34 mouse cellular contexts compared by ENCODE assay signal in the genomic region with DNA sequence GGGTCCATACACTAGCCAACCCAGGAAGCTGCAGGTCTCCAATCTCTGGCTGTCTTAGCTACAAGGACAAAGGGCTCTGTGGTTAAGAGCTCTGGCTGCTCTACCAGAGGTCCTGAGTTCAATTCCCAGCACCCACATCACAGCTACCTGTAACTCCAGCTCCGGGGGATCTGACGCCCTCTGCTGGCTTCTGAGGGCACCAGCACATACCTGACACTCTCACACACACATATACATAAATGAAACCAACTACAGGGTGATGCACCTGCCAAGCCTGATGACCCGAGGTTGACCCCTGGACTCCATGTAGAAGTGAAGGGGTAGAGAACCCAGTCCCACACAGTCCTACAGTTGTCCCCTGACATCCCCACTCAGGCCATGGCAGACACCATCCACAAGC. TPM values are rescaled to one million over a fixed set of nuclear protein-coding genes. Genes with fewer than 3 reads are reported as not detected.
A peak's percentile ranks its signal among the peaks of the same experiment; 100 is the strongest.
DNase-seq lines count a peak whose midpoint lies in the region; ATAC-seq and TF ChIP-seq lines count a peak whose summit lies in the region.
"Had no signal": no experiment of that assay in that cellular context is flagged by ENCODE, and none has a peak within 500 bp of the region (broad histone marks: within the 10 kb centered on the region; RNA-seq: fewer than 3 reads in every experiment).

No protein-coding gene starts in this region.

- DNase-seq in liver, postnatal 0 days: peak; percentile 14
- DNase-seq in MEL (ENCODE audit: low read depth, low spot score): no peak
- DNase-seq in adrenal gland, postnatal 4 days (ENCODE audit: low spot score in 2 of 2): no peak
- no peak for DNase-seq in hindbrain, embryonic 11.5 days (ENCODE audit: low spot score)
- DNase-seq: adrenal gland, adult 2 months; adrenal gland, postnatal 14 days; B cell, adult 2 months; cerebellum, adult 11-12 months; cerebellum, adult 8-10 months; cerebellum, postnatal 10 days; cerebellum, postnatal 36 days; embryo, embryonic 11 days; gastrocnemius, postnatal 25 days; heart, adult 18-20 months; heart, postnatal 14 days; kidney, adult 11 months had no signal

- H3K4me1 ChIP-seq in intestine, postnatal 0 days (replicated peaks; ENCODE audit: control insufficient read depth, insufficient read depth, low read length): no peaks in the 10 kb centered on the region
- H3K4me1 ChIP-seq in intestine, embryonic 15.5 days (replicated peaks): peaks cover 5% of the 10 kb centered on the region
- H3K4me1 ChIP-seq in liver, postnatal 0 days (ENCODE audit: insufficient read depth): peaks cover 8% of the 10 kb centered on the region
- peaks cover 29% of the 10 kb centered on the region for H3K4me1 ChIP-seq in liver, embryonic 12.5 days
- H3K4me1 ChIP-seq in MEL (ENCODE audit: control insufficient read depth in 1 of 2, insufficient read depth in 2 of 2, low read length in 2 of 2): no peaks in the 10 kb centered on the region
- no peaks in the 10 kb centered on the region for H3K4me1 ChIP-seq in hindbrain, embryonic 11.5 days (replicated peaks; ENCODE audit: control insufficient read depth, insufficient read depth, low read length)

- TF ChIP-seq POLR2A in MEL (IDR thresholded peaks at IDR 0.05; ENCODE audit: control insufficient read depth in 1 of 2, insufficient read depth in 1 of 2, low read depth in 1 of 2, low read length in 2 of 2, poor library complexity in 1 of 2): no peak

- H3K4me2 ChIP-seq in intestine, postnatal 0 days (replicated peaks; ENCODE audit: low read depth): no peak overlapping the region
- H3K4me2 ChIP-seq in intestine, embryonic 15.5 days (replicated peaks): no peak overlapping the region
- H3K4me2 ChIP-seq in liver, postnatal 0 days (ENCODE audit: low read depth, low read length): no peak overlapping the region
- no peak overlapping the region for H3K4me2 ChIP-seq in liver, embryonic 12.5 days
- H3K4me2 ChIP-seq in hindbrain, embryonic 11.5 days (replicated peaks; ENCODE audit: low read depth, low read length): no peak overlapping the region
- H3K4me2 ChIP-seq: embryonic facial prominence, embryonic 13.5 days; forebrain, embryonic 12.5 days; forebrain, embryonic 15.5 days; heart, embryonic 13.5 days; hindbrain, embryonic 14.5 days had no signal

- H3K9ac ChIP-seq in intestine, postnatal 0 days (ENCODE audit: low read depth, low read length): no peak overlapping the region
- H3K9ac ChIP-seq in intestine, embryonic 15.5 days: no peak overlapping the region
- no peak overlapping the region for H3K9ac ChIP-seq in liver, postnatal 0 days (replicated peaks)
- no peak overlapping the region for H3K9ac ChIP-seq in liver, embryonic 12.5 days
- no peak overlapping the region for H3K9ac ChIP-seq in MEL (ENCODE audit: control insufficient read depth, low read depth, low read length, poor library complexity, severe bottlenecking)
- no peak overlapping the region for H3K9ac ChIP-seq in hindbrain, embryonic 11.5 days (ENCODE audit: low read depth, low read length)
- H3K9ac ChIP-seq: embryonic facial prominence, embryonic 13.5 days; forebrain, embryonic 12.5 days; forebrain, embryonic 15.5 days; heart, embryonic 13.5 days; hindbrain, embryonic 14.5 days had no signal

- no peak overlapping the region for H3K4me3 ChIP-seq in intestine, postnatal 0 days (ENCODE audit: low read depth, low read length)
- no peak overlapping the region for H3K4me3 ChIP-seq in intestine, embryonic 15.5 days (replicated peaks)
- no peak overlapping the region for H3K4me3 ChIP-seq in liver, postnatal 0 days (ENCODE audit: low read depth, low read length)
- H3K4me3 ChIP-seq in liver, embryonic 12.5 days: no peak overlapping the region
- no peak overlapping the region for H3K4me3 ChIP-seq in MEL (ENCODE audit: control insufficient read depth in 1 of 2, insufficient read depth in 1 of 2, low read depth in 2 of 2, low read length in 2 of 2)
- H3K4me3 ChIP-seq in hindbrain, embryonic 11.5 days (ENCODE audit: low read depth, low read length): no peak overlapping the region
- H3K4me3 ChIP-seq: embryonic facial prominence, embryonic 10.5 days; embryonic facial prominence, embryonic 13.5 days; erythroblast, embryonic 14.5 days; forebrain, embryonic 12.5 days; forebrain, embryonic 15.5 days; heart, embryonic 13.5 days had no signal

- no peaks in the 10 kb centered on the region for H3K27me3 ChIP-seq in intestine, postnatal 0 days (replicated peaks; ENCODE audit: control insufficient read depth, insufficient read depth, low read length)
- no peaks in the 10 kb centered on the region for H3K27me3 ChIP-seq in intestine, embryonic 15.5 days (replicated peaks)
- no peaks in the 10 kb centered on the region for H3K27me3 ChIP-seq in liver, postnatal 0 days (ENCODE audit: insufficient read depth, low read length)
- no peaks in the 10 kb centered on the region for H3K27me3 ChIP-seq in liver, embryonic 12.5 days (replicated peaks)
- no peaks in the 10 kb centered on the region for H3K27me3 ChIP-seq in MEL (ENCODE audit: control insufficient read depth in 1 of 2, insufficient read depth in 2 of 2, low read length in 2 of 2)
- H3K27me3 ChIP-seq in hindbrain, embryonic 11.5 days (ENCODE audit: control insufficient read depth, insufficient read depth, low read length): no peaks in the 10 kb centered on the region
- H3K27me3 ChIP-seq: CH12.LX; embryonic facial prominence, embryonic 13.5 days; forebrain, embryonic 12.5 days; forebrain, embryonic 15.5 days; heart, embryonic 13.5 days had no signal

- no peak for TF ChIP-seq EP300 in liver, postnatal 0 days (IDR thresholded peaks at IDR 0.05; ENCODE audit: low read depth)
- no peak for TF ChIP-seq EP300 in MEL (IDR thresholded peaks at IDR 0.05; ENCODE audit: low read depth in 1 of 2, low read length in 2 of 2)

- TF ChIP-seq CTCF in intestine, postnatal 0 days (IDR thresholded peaks at IDR 0.05; ENCODE audit: low read depth): peak; percentile 36; the same call in 1 of the 2 replicates
- TF ChIP-seq CTCF in liver, postnatal 0 days (IDR thresholded peaks at IDR 0.05; ENCODE audit: low read depth): peak; percentile 22; the same call in 1 of the 2 replicates
- peak; percentile 23 to 49 (median 34); a peak in 5 of 6 replicates for TF ChIP-seq CTCF in MEL (IDR thresholded peaks at IDR 0.05 in 2 of 3, conservative IDR thresholded peaks at IDR 0.05 in 1 of 3; ENCODE audit: control insufficient read depth in 1 of 3, insufficient read depth in 1 of 3, low read depth in 2 of 3, low read length in 3 of 3, poor library complexity in 1 of 3, severe bottlenecking in 1 of 3)

- no peak overlapping the region for H3K27ac ChIP-seq in intestine, postnatal 0 days (ENCODE audit: low read depth, low read length)
- no peak overlapping the region for H3K27ac ChIP-seq in intestine, embryonic 15.5 days
- no peak overlapping the region for H3K27ac ChIP-seq in liver, postnatal 0 days (ENCODE audit: low read depth)
- no peak overlapping the region for H3K27ac ChIP-seq in liver, embryonic 12.5 days
- H3K27ac ChIP-seq in MEL (ENCODE audit: control insufficient read depth, low read depth, low read length): no peak overlapping the region
- no peak overlapping the region for H3K27ac ChIP-seq in hindbrain, embryonic 11.5 days (ENCODE audit: low read depth, low read length)
- H3K27ac ChIP-seq: embryonic facial prominence, embryonic 10.5 days; embryonic facial prominence, embryonic 13.5 days; forebrain, embryonic 12.5 days; forebrain, embryonic 15.5 days; heart, embryonic 13.5 days; hindbrain, embryonic 14.5 days; hindbrain, postnatal 0 days had no signal

- TF ChIP-seq RAD21 in MEL (IDR thresholded peaks at IDR 0.05; ENCODE audit: low read depth, low read length): no peak

- H3K9me3 ChIP-seq in intestine, postnatal 0 days (ENCODE audit: control insufficient read depth): no peaks in the 10 kb centered on the region
- H3K9me3 ChIP-seq in intestine, embryonic 15.5 days: no peaks in the 10 kb centered on the region
- no peaks in the 10 kb centered on the region for H3K9me3 ChIP-seq in liver, postnatal 0 days (ENCODE audit: low read length)
- no peaks in the 10 kb centered on the region for H3K9me3 ChIP-seq in liver, embryonic 12.5 days (replicated peaks)
- no peaks in the 10 kb centered on the region for H3K9me3 ChIP-seq in MEL (replicated peaks; ENCODE audit: insufficient read depth, low read length)
- H3K9me3 ChIP-seq in hindbrain, embryonic 11.5 days (ENCODE audit: control insufficient read depth, low read length): no peaks in the 10 kb centered on the region
- H3K9me3 ChIP-seq: embryonic facial prominence, embryonic 13.5 days; forebrain, embryonic 12.5 days; forebrain, embryonic 15.5 days; heart, embryonic 13.5 days had no signal

- 92% methylated on average over 3 of the region's 3 CpGs for WGBS in intestine, postnatal 0 days
- 93% methylated on average over 3 of the region's 3 CpGs for WGBS in intestine, embryonic 15.5 days
- 83% methylated on average over 3 of the region's 3 CpGs for WGBS in liver, postnatal 0 days (ENCODE audit: insufficient replicate concordance)
- WGBS in liver, embryonic 12.5 days (ENCODE audit: insufficient replicate concordance): 71% methylated on average over 3 of the region's 3 CpGs
- 86% methylated on average over 3 of the region's 3 CpGs for WGBS in hindbrain, embryonic 11.5 days

- peaks cover 4% of the 10 kb centered on the region; the same call in 1 of the 2 replicates for H3K79me2 ChIP-seq in MEL (ENCODE audit: control insufficient read depth, insufficient read depth, low read length, poor library complexity)

- ATAC-seq in intestine, postnatal 0 days: no peak
- no peak for ATAC-seq in intestine, embryonic 15.5 days
- ATAC-seq in liver, postnatal 0 days: no peak
- ATAC-seq in liver, embryonic 12.5 days: no peak
- no peak for ATAC-seq in hindbrain, embryonic 11.5 days (ENCODE audit: low FRiP score)
- ATAC-seq: forebrain, embryonic 15.5 days; hindbrain, postnatal 0 days; inflammation-experienced regulatory T-cells, adult 6 months had no signal

- H3K36me3 ChIP-seq in intestine, postnatal 0 days (ENCODE audit: control insufficient read depth, insufficient read depth): peaks cover 36% of the 10 kb centered on the region
- peaks cover 18% of the 10 kb centered on the region; the same call in 1 of the 2 replicates for H3K36me3 ChIP-seq in intestine, embryonic 15.5 days
- peaks cover 11% of the 10 kb centered on the region; the same call in 1 of the 2 replicates for H3K36me3 ChIP-seq in liver, postnatal 0 days (replicated peaks; ENCODE audit: insufficient read depth, low read length)
- peaks cover 46% of the 10 kb centered on the region for H3K36me3 ChIP-seq in liver, embryonic 12.5 days
- no peaks in the 10 kb centered on the region for H3K36me3 ChIP-seq in MEL (ENCODE audit: control insufficient read depth in 1 of 2, insufficient read depth in 2 of 2, low read length in 2 of 2)
- no peaks in the 10 kb centered on the region for H3K36me3 ChIP-seq in hindbrain, embryonic 11.5 days (ENCODE audit: control insufficient read depth, insufficient read depth, low read length)
- H3K36me3 ChIP-seq: forebrain, embryonic 15.5 days had no signal

RNA-seq across cellular contexts. Expression of gene Acads, which starts 2.7 kb away (rescaled TPM):
- 100 and 113 TPM in 2 replicates for polyA plus RNA-seq in intestine, postnatal 0 days (2015; fragmentation: Nextera tagmentation; extraction: Ambion mirVana)
- polyA plus RNA-seq in intestine, embryonic 15.5 days (2015; fragmentation: Nextera tagmentation; extraction: Ambion mirVana): 119 and 122 TPM in 2 replicates
- polyA plus RNA-seq in liver, postnatal 0 days (2015; fragmentation: Nextera tagmentation; extraction: Ambion mirVana): 87.9 and 93.4 TPM in 2 replicates
- 43.9 and 51.1 TPM in 2 replicates for polyA plus RNA-seq in liver, embryonic 12.5 days (2016; fragmentation: Nextera tagmentation; extraction: Ambion mirVana)
- total RNA-seq in MEL (2012; rRNA removed): 31.9 and 35.0 TPM in 2 replicates
- polyA plus RNA-seq in MEL (2012; ENCODE audit: insufficient read depth in 1 of 2, insufficient read length in 2 of 2, low read depth in 1 of 2, low replicate concordance in 2 of 2, missing spikeins in 1 of 2): 10 to 100 TPM in 1 of 2 experiments, not detected in 1; 56.5 TPM
- 100 to 1,000 TPM; 166 to 191 TPM for total RNA-seq in adrenal gland, postnatal 4 days (2021)
- 22.9 and 30.8 TPM in 2 replicates for polyA plus RNA-seq in hindbrain, embryonic 11.5 days (2014; fragmentation: Nextera tagmentation; extraction: Ambion mirVana)

RNA-seq across cellular contexts. Expression of gene Gm10401, which starts 18.3 kb away (rescaled TPM):
- polyA plus RNA-seq in intestine, postnatal 0 days (2015; fragmentation: Nextera tagmentation; extraction: Ambion mirVana): 13.8 and 17.0 TPM in 2 replicates
- 24.9 and 30.2 TPM in 2 replicates for polyA plus RNA-seq in intestine, embryonic 15.5 days (2015; fragmentation: Nextera tagmentation; extraction: Ambion mirVana)
- 6.0 and 6.6 TPM in 2 replicates for polyA plus RNA-seq in liver, postnatal 0 days (2015; fragmentation: Nextera tagmentation; extraction: Ambion mirVana)
- 12.2 and 15.1 TPM in 2 replicates for polyA plus RNA-seq in liver, embryonic 12.5 days (2016; fragmentation: Nextera tagmentation; extraction: Ambion mirVana)
- 3.5 and 4.6 TPM in 2 replicates for total RNA-seq in MEL (2012; rRNA removed)
- under 1 TPM in 1 of 2 experiments, not detected in 1; 0.56 TPM for polyA plus RNA-seq in MEL (2012; ENCODE audit: insufficient read depth in 1 of 2, insufficient read length in 2 of 2, low read depth in 1 of 2, low replicate concordance in 2 of 2, missing spikeins in 1 of 2)
- under 1 TPM in 1 of 2 experiments, not detected in 1; 0.73 TPM for total RNA-seq in adrenal gland, postnatal 4 days (2021)
- polyA plus RNA-seq in hindbrain, embryonic 11.5 days (2014; fragmentation: Nextera tagmentation; extraction: Ambion mirVana): 24.9 and 34.4 TPM in 2 replicates
- total RNA-seq: adrenal gland, adult 2 months; adrenal gland, postnatal 14 days; gastrocnemius, adult 8-10 months; gastrocnemius, postnatal 25 days; heart, adult 18-20 months; heart, postnatal 14 days; hematopoietic stem cell, adult 5-6 weeks; hindbrain, postnatal 0 days had no signal
- polyA plus RNA-seq: adrenal gland, adult 2 months; brain, embryonic 14.5 days; cortical plate, adult 2 months; erythroblast, embryonic 14.5 days; G1E had no signal

RNA-seq across cellular contexts. Expression of gene Unc119b, which starts 18.3 kb away (rescaled TPM):
- polyA plus RNA-seq in intestine, postnatal 0 days (2015; fragmentation: Nextera tagmentation; extraction: Ambion mirVana): 10.1 and 12.2 TPM in 2 replicates
- 25.7 and 26.6 TPM in 2 replicates for polyA plus RNA-seq in intestine, embryonic 15.5 days (2015; fragmentation: Nextera tagmentation; extraction: Ambion mirVana)
- polyA plus RNA-seq in liver, postnatal 0 days (2015; fragmentation: Nextera tagmentation; extraction: Ambion mirVana): 6.9 and 8.0 TPM in 2 replicates
- polyA plus RNA-seq in liver, embryonic 12.5 days (2016; fragmentation: Nextera tagmentation; extraction: Ambion mirVana): 16.1 and 17.6 TPM in 2 replicates
- total RNA-seq in MEL (2012; rRNA removed): 15.8 and 18.6 TPM in 2 replicates
- polyA plus RNA-seq in MEL (2012; ENCODE audit: insufficient read depth in 1 of 2, insufficient read length in 2 of 2, low read depth in 1 of 2, low replicate concordance in 2 of 2, missing spikeins in 1 of 2): 10 to 100 TPM in 1 of 2 experiments, not detected in 1; 25.7 TPM
- 10 to 100 TPM; 35.1 to 39.1 TPM for total RNA-seq in adrenal gland, postnatal 4 days (2021)
- 46.8 and 57.2 TPM in 2 replicates for polyA plus RNA-seq in hindbrain, embryonic 11.5 days (2014; fragmentation: Nextera tagmentation; extraction: Ambion mirVana)

RNA-seq across cellular contexts. Expression of gene Mlec, which starts 41.6 kb away (rescaled TPM):
- 56.7 and 59.7 TPM in 2 replicates for polyA plus RNA-seq in intestine, postnatal 0 days (2015; fragmentation: Nextera tagmentation; extraction: Ambion mirVana)
- polyA plus RNA-seq in intestine, embryonic 15.5 days (2015; fragmentation: Nextera tagmentation; extraction: Ambion mirVana): 89.9 and 113 TPM in 2 replicates
- 8.2 and 10.1 TPM in 2 replicates for polyA plus RNA-seq in liver, postnatal 0 days (2015; fragmentation: Nextera tagmentation; extraction: Ambion mirVana)
- 46.8 and 49.2 TPM in 2 replicates for polyA plus RNA-seq in liver, embryonic 12.5 days (2016; fragmentation: Nextera tagmentation; extraction: Ambion mirVana)
- total RNA-seq in MEL (2012; rRNA removed): 146 and 167 TPM in 2 replicates
- 100 to 1,000 TPM in 1 of 2 experiments, not detected in 1; 156 TPM for polyA plus RNA-seq in MEL (2012; ENCODE audit: insufficient read depth in 1 of 2, insufficient read length in 2 of 2, low read depth in 1 of 2, low replicate concordance in 2 of 2, missing spikeins in 1 of 2)
- total RNA-seq in adrenal gland, postnatal 4 days (2021): 100 to 1,000 TPM; 208 to 242 TPM
- polyA plus RNA-seq in hindbrain, embryonic 11.5 days (2014; fragmentation: Nextera tagmentation; extraction: Ambion mirVana): 41.2 and 44.1 TPM in 2 replicates
